24 mouse cellular contexts compared by ENCODE assay signal in the genomic region with DNA sequence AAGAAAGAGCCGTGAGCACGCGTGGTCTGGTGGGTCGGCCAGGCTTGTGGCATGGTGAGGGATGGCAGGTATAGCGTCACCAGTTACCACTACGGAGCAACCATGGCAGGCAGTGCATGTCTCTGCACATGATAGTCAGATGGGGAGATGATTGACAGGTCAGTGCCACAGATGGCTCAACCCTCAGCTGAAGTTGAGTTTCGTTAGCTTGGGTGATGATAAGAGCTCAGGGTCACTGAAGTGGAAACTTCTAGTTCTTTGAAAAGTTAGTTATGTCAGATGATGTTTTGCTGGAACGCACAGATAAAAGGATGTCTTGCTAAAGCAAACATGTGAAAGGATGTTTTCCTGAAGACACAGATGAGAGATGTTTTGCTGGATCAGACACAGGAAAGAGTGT. TPM values are rescaled to one million over a fixed set of nuclear protein-coding genes. Genes with fewer than 3 reads are reported as not detected.
"Had no signal": no experiment of that assay in that cellular context is flagged by ENCODE, and none has a peak within 500 bp of the region (broad histone marks: within the 10 kb centered on the region; RNA-seq: fewer than 3 reads in every experiment).

No protein-coding gene starts in this region.

- H3K4me1 ChIP-seq: liver, embryonic 13.5 days; liver, embryonic 15.5 days had no signal

- H3K27me3 ChIP-seq: liver, embryonic 13.5 days; liver, embryonic 15.5 days; lung, embryonic 15.5 days had no signal

- H3K36me3 ChIP-seq: liver, embryonic 13.5 days; liver, embryonic 15.5 days; lung, embryonic 15.5 days; midbrain, embryonic 12.5 days; neural tube, embryonic 12.5 days had no signal

- ATAC-seq: liver, postnatal 0 days; lung, postnatal 0 days had no signal

- H3K27ac ChIP-seq: liver, embryonic 13.5 days; liver, embryonic 15.5 days; lung, embryonic 15.5 days; macrophage; midbrain, embryonic 12.5 days; neural tube, embryonic 12.5 days had no signal

- H3K4me3 ChIP-seq: liver, embryonic 13.5 days; liver, embryonic 15.5 days; lung, embryonic 15.5 days; midbrain, embryonic 12.5 days; neural tube, embryonic 12.5 days had no signal

- H3K9ac ChIP-seq: liver, embryonic 13.5 days; liver, embryonic 15.5 days; liver, postnatal 0 days; lung, embryonic 15.5 days; midbrain, embryonic 12.5 days; neural tube, embryonic 12.5 days had no signal

- DNase-seq: liver, embryonic 13.5 days; liver, postnatal 0 days; lung, adult 2 months; lung, postnatal 14 days; lung, postnatal 36 days; midbrain, embryonic 14.5 days; right cerebral cortex, postnatal 14 days; thymus, adult 18-20 months; thymus, postnatal 14 days; thymus, postnatal 36 days had no signal

- H3K4me2 ChIP-seq: liver, embryonic 13.5 days; liver, embryonic 15.5 days; lung, embryonic 15.5 days; midbrain, embryonic 12.5 days; neural tube, embryonic 12.5 days had no signal

- H3K9me3 ChIP-seq: liver, embryonic 13.5 days; liver, embryonic 15.5 days; lung, embryonic 15.5 days; midbrain, embryonic 12.5 days; neural tube, embryonic 12.5 days had no signal

RNA-seq across cellular contexts. Expression of a gene that starts 32.3 kb away (rescaled TPM):
- total RNA-seq: megakaryocyte progenitor cell, adult 5-6 weeks; midbrain, postnatal 0 days; monocyte, adult 5-6 weeks; neutrophil, adult 5-6 weeks had no signal
- polyA plus RNA-seq: liver, embryonic 13.5 days; liver, embryonic 15.5 days; liver, postnatal 0 days; lung, adult 2 months; lung, embryonic 15.5 days; lung, postnatal 0 days; macrophage; midbrain, embryonic 12.5 days; midbrain, embryonic 14.5 days; midbrain, postnatal 0 days; neural tube, embryonic 12.5 days; neural tube, embryonic 14.5 days; stomach, embryonic 14.5 days; stomach, embryonic 16.5 days; urinary bladder, adult 2 months had no signal
